Mouse (Mus musculus) testis, adult 2 months (tissue): ENCODE data around the gene Dnaic2.

Source experiments
- CTCF ChIP-seq: fragments of 200-500 bp; IDR thresholded peaks from 2 replicates; pipeline ENCODE4 v1.5.1; 2012; ENCODE audit warnings: low read depth, mild to moderate bottlenecking, inconsistent platforms, low read length, moderate library complexity; ENCODE audit not compliant: control insufficient read depth, insufficient read depth, insufficient replicate concordance
- POLR2A ChIP-seq: fragments of 200-500 bp; IDR thresholded peaks from 2 replicates; pipeline ENCODE4 v1.6.1; 2012; ENCODE audit warnings: low read depth, mild to moderate bottlenecking, inconsistent platforms, low read length, moderate library complexity; ENCODE audit not compliant: control insufficient read depth

DNA sequence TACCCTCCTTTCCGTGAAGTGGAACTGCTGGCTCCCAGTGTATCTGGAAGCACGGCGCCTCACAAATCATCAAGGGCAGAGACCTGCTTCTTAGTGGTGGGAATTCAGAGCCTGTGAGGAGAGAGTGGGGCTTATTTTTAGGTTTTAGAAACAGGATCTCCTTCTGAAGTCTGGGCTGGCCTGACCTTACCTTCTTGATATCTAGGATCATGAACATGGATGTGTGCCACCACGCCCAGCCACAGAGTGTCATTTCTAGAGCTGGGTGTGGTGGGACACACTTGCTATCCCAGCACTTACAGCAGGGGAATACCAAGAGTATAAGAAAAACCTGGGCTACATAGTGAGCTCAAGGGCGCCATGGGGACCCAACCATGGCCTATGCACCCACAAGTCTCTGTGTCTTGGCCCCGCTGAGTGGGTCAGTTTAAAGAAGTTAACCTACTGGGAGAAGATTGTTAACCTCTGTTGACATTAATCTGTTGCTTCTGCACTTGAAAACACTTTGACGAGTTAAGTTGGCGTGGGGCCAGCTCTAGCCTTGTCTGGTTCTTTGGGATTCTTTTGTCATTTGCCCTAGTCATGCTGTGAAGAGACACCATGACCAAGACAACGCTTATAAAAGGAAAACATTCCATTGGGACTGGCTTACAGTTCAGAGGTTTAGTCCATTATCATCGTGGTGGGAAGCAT, 44.0 kb upstream of the Dnaic2 start:
- no peak for TF ChIP-seq CTCF
- no peak for TF ChIP-seq POLR2A
